Mouse (Mus musculus) lung, embryonic 14.5 days (tissue): Measurements from ENCODE around the gene Tbl3. TPM values are rescaled to one million over a fixed set of nuclear protein-coding genes. Genes with fewer than 3 reads are reported as not detected.
"Not testable (repeated sequence)": the region's sequence is repeated elsewhere in the genome, so short reads cannot be mapped to it uniquely, and the experiment has no call there.

Source experiments
- ATAC-seq: fragments of 200-750 bp; cut with Nextera tagmentation; 2 replicates; pipeline ENCODE4 v1.8.0; 2017; ENCODE audit warnings: mild to moderate bottlenecking, moderate TSS enrichment, moderate library complexity; ENCODE audit not compliant: insufficient read depth
- DNase-seq: peaks from one replicate; pipeline ENCODE4 v3.0.0-alpha.2; 2015
- H3K27ac ChIP-seq: fragments of 300-500 bp; sonication (generic); 2 replicates; pipeline ENCODE4 v1.5.1; 2014; ENCODE audit warnings: low read depth, mild to moderate bottlenecking, moderate library complexity
- H3K27me3 ChIP-seq: fragments of 300-500 bp; sonication (generic); 2 replicates; pipeline ENCODE4 v1.6.1; 2014; ENCODE audit warnings: low read length, control low read depth; ENCODE audit not compliant: insufficient read depth
- H3K36me3 ChIP-seq: fragments of 300-500 bp; sonication (generic); 2 replicates; pipeline ENCODE4 v1.6.1; 2014; ENCODE audit warnings: control low read depth; ENCODE audit not compliant: insufficient read depth
- H3K4me1 ChIP-seq: fragments of 300-500 bp; sonication (generic); 2 replicates; pipeline ENCODE4 v1.6.1; 2014; ENCODE audit warnings: antibody characterized with exemption, control low read depth; ENCODE audit not compliant: insufficient read depth
- H3K4me2 ChIP-seq: fragments of 300-500 bp; sonication (generic); 2 replicates; pipeline ENCODE4 v1.6.1; 2014; ENCODE audit warnings: mild to moderate bottlenecking
- H3K4me3 ChIP-seq: fragments of 300-500 bp; sonication (generic); 2 replicates; pipeline ENCODE4 v1.5.1; 2014; ENCODE audit warnings: low read depth, low read length
- H3K9ac ChIP-seq: fragments of 300-500 bp; sonication (generic); 2 replicates; pipeline ENCODE4 v1.6.1; 2014
- H3K9me3 ChIP-seq: fragments of 300-500 bp; sonication (generic); 2 replicates; pipeline ENCODE4 v1.6.1; 2016; ENCODE audit warnings: low read depth, low read length, control low read depth
- CTCF ChIP-seq: IDR thresholded peaks from 2 replicates; pipeline ENCODE4 v1.5.1; 2016; ENCODE audit warnings: antibody characterized with exemption, low read depth
- WGBS: fragments of 180-500 bp; shearing (Covaris S2); extraction: QIAGEN DNeasy Blood & Tissue Kit; methylation state at CpG from one replicate; pipeline ENCODE4 v1.1.7; 2014; 5-methylcytosine and 5-hydroxymethylcytosine counted together
- polyA plus RNA-seq: library from polyadenylated mRNA; unstranded; fragments of >200 nt; fragmentation: Nextera tagmentation; extraction: Ambion mirVana; gene quantifications from 2 replicates; pipeline ENCODE4 v1.2.1, GENCODE M21; 2014

The Tbl3 gene
- polyA plus RNA-seq, 1 experiment from 2014 or later = 112 TPM

DNA sequence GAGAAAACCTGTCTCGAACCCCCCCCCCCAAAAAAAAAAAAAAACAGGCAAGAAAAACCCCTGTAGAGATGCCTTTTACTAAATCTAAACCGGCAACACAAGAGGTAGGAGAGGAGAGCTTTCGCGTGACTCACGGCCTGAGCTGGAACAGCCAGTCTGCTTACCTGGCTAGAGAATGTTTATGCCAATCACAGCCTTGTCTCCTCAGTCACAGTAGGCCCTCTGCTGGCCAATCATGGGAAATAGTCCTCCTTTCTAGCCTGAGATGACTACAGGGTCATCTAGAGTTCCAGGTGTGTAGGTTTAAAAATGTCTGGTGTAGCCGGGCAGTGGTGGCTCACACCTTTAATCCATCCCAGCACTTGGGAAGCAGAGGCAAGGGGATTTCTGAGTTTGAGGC is 40.0 kb downstream of the Tbl3 start:
- peak; percentile 71 for DNase-seq
- no peak overlapping the region for H3K4me2 ChIP-seq
- H3K36me3 ChIP-seq = no peaks in the 10 kb centered on the region
- 21% methylated on average over 6 of the region's 6 CpGs for WGBS
- no peak overlapping the region for H3K4me3 ChIP-seq
- TF ChIP-seq CTCF = peak; percentile 79
- H3K9me3 ChIP-seq = no peaks in the 10 kb centered on the region
- H3K4me1 ChIP-seq = peaks cover 22% of the 10 kb centered on the region
- H3K9ac ChIP-seq = no peak overlapping the region
- no peak overlapping the region for H3K27ac ChIP-seq
- no peaks in the 10 kb centered on the region for H3K27me3 ChIP-seq
- ATAC-seq = no peak

DNA sequence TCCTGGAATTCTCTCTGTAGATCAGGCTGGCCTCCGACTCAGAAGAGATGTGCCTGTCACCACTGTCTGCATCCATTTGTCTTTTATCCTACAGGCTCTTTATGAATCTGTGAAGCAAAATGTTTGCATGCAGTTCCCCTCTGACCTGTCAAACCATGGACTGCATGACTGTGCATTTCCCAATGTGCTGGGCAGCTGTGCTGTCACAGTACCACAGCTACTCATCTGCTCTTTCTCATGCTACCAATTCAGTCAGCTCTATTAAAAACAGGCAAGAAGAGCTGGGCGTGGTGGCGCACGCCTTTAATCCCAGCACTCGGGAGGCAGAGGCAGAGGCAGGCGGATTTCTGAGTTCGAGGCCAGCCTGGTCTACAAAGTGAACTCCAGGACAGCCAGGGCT is 40.4 kb downstream of the Tbl3 start:
- not testable (repeated sequence) for DNase-seq, H3K27ac ChIP-seq, H3K27me3 ChIP-seq, H3K9ac ChIP-seq, H3K4me2 ChIP-seq, ATAC-seq, H3K4me3 ChIP-seq, H3K36me3 ChIP-seq, H3K9me3 ChIP-seq
- peaks cover 18% of the 10 kb centered on the region for H3K4me1 ChIP-seq
- WGBS = 66% methylated on average over 7 of the region's 7 CpGs

DNA sequence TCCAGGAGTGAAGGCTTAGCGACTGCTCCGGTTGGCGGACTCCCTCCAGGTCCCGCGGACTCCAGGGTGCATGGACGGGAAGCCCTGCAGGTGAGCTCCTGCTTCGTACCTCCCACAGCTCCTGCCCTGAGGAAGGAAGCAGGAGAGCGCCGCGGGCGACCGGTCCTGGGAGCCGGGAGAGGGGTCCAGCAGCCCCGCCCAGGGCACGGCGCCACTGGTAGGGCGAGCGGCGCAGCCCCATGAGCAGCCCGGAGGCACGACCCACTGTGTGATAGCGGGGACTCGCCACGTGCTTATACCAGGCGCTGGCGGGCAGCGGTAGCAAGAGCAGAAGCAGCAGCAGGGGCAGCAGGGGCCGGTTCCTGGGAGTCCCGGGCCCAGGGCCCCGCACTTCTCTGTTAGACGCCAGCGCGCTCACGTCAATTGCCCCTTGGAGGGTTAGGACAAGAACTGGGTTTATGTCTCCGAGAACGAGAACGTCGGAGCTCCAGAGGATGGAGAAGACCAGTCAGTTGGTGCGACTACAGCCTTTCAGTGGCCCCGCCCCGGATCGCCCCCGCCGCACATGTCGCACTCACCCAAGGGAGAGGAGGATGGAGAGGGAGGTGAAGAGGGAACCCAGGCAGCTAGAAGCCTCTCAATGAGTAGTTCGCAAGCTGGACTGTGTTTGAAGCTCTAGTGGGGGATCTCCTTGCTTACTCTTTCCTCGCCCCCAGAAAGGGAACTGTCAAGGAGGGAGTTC is 49.3 kb downstream of the Tbl3 start, which contains the start of gene Npw:
Npw (minus strand) TSS at position 441 of the 742 bp plus-strand sequence.
- no peaks in the 10 kb centered on the region for H3K36me3 ChIP-seq
- peaks cover 4% of the 10 kb centered on the region; the same call in 1 of the 2 replicates for H3K4me1 ChIP-seq
- DNase-seq (peak; percentile 40), ATAC-seq (peak; percentile 22; the same call in 1 of the 2 replicates)
- H3K9ac ChIP-seq = peak within 1 kb of the TSS; percentile 52
- peak within 1 kb of the TSS; percentile 42 for H3K4me3 ChIP-seq
- H3K27ac ChIP-seq = no peak within 1 kb of the TSS
- no peak for TF ChIP-seq CTCF
- H3K4me2 ChIP-seq = peak within 1 kb of the TSS; percentile 82
- peaks cover 42% of the 10 kb centered on the region for H3K27me3 ChIP-seq
- no peaks in the 10 kb centered on the region for H3K9me3 ChIP-seq
- WGBS = 1% methylated on average over 47 of the region's 47 CpGs

DNA sequence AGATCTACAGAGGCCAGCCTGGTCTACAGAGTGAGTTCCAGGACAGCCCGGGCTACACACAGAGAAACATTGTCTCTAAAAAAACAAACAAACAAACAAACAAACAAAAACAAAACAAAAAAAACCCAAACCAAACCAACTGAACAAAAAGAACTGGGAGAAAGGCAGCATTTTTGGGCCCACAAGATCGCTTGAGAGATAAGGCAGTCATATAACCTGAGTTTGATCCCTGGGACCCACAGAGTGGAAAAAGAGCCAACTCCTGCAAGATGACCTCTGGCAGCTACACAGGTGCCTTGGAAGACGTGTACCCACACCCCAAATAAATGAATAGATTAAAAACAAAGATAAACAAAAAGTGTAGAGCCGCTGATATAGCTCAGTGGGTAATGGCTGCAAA is 52.5 kb downstream of the Tbl3 start:
- Histone ChIP-seq H3K4me1 (peaks cover 8% of the 10 kb centered on the region; the same call in 1 of the 2 replicates), H3K36me3 (no peaks in the 10 kb centered on the region), H3K4me3 (no peak overlapping the region), H3K9me3 (no peaks in the 10 kb centered on the region), H3K27me3 (peaks cover 36% of the 10 kb centered on the region), H3K4me2 (no peak overlapping the region), H3K9ac (no peak overlapping the region), H3K27ac (no peak overlapping the region)
- WGBS = 65% methylated on average over 4 of the region's 4 CpGs
- DNase-seq (no peak), ATAC-seq (no peak)
- TF ChIP-seq CTCF = no peak

DNA sequence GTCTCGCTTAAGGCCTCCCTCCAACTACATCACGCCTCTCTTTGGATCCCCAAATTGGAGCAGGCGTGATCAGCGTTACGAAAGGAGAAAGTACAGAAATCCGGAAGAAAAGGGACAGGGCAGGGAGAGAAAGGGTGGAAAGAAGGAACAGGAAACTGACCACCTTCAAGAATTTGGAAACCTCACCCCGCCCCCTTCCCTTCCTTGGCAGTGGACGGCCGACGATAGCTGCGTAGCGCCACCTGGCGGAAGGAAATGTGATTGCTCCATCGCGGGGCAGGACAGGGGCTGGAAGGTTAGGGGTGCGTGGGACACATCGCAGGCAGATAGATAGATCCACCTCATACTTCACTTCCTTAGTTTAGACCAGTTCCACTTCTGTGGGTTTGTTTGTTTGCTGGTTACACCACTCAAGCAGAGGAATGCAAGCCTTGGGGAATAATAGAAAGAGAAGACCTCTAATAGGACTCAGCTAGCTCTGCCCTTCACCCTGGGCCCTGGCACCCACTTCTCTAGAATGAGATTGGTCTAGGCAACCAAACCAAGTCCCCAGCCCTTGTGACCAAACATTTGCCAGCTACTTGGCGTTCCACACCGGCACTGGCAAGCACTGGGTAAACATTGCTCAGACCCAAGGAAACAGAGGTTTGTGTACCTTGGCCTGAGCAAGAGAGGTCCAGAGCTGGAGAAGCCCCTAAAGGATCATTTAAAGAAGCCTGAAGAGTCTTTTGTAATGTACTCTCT is 53.3 kb downstream of the Tbl3 start:
- ATAC-seq (peak; percentile 48), DNase-seq (peak; percentile 94)
- TF ChIP-seq CTCF = peak; percentile 97
- Histone ChIP-seq H3K27ac (peak overlapping the region; percentile 69; the same call in 1 of the 2 replicates), H3K27me3 (peaks cover 27% of the 10 kb centered on the region), H3K36me3 (no peaks in the 10 kb centered on the region), H3K9ac (peak overlapping the region; percentile 34), H3K4me2 (peak overlapping the region; percentile 67), H3K4me3 (peak overlapping the region; percentile 28), H3K9me3 (no peaks in the 10 kb centered on the region), H3K4me1 (peaks cover 8% of the 10 kb centered on the region; the same call in 1 of the 2 replicates)
- WGBS = 3% methylated on average over 19 of the region's 19 CpGs

DNA sequence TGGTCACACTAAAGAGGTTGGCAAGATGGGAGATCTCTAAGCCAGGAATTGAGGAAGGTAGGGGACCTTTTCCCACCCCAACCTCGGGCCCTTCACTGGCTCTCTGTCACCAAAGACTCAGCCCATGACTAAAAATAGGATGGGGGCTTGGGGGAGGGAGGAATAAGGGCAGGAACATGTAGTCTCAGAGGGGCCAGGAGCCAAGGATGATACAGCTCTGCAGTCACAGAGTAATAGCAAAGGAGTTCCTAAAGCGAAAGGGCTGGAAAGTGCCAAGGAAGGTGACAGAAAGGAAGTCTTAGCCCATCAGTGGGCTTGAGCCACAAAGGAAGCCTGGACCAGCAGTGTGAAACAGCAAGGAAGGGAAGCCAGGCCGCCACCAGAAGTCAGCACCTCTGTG is 55.6 kb downstream of the Tbl3 start:
- no peak for DNase-seq
- H3K27ac ChIP-seq = no peak overlapping the region
- no peaks in the 10 kb centered on the region for H3K36me3 ChIP-seq
- no peak for TF ChIP-seq CTCF
- no peak for ATAC-seq
- H3K27me3 ChIP-seq = peaks cover 4% of the 10 kb centered on the region; the same call in 1 of the 2 replicates
- no peaks in the 10 kb centered on the region for H3K9me3 ChIP-seq
- WGBS = 68% methylated on average over 3 of the region's 3 CpGs
- no peak overlapping the region for H3K9ac ChIP-seq
- peaks cover 9% of the 10 kb centered on the region; the same call in 1 of the 2 replicates for H3K4me1 ChIP-seq
- no peak overlapping the region for H3K4me3 ChIP-seq
- no peak overlapping the region for H3K4me2 ChIP-seq

DNA sequence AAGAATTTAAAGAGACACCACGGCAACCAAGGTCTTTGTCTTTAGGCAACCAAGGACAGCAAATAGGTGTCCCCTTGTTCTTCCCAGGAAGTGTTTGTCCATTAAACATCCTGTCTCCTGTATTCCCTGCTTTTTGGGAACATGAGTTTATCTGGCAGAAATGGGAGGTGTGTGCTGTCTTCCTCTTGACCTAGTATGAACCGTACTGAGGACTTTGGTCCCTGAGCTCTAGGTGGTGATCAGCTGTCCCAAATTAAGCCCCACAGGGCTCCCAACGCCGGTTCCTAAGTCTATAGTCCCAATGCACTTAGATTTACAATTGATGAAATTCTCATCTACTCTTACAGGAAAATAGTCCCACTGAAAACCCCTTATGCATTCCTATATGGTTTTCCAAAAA is 56.7 kb downstream of the Tbl3 start:
- Histone ChIP-seq H3K4me3 (no peak overlapping the region), H3K36me3 (0 out of 2 replicates have a peak, but pooled peaks cover 2% of the 10 kb centered on the region), H3K4me2 (peak overlapping the region; percentile 99), H3K9me3 (no peaks in the 10 kb centered on the region), H3K27ac (no peak overlapping the region), H3K4me1 (peaks cover 9% of the 10 kb centered on the region; the same call in 1 of the 2 replicates), H3K9ac (no peak overlapping the region), H3K27me3 (no peaks in the 10 kb centered on the region)
- DNase-seq = no peak
- no peak for TF ChIP-seq CTCF
- WGBS = 69% methylated on average over 4 of the region's 4 CpGs
- ATAC-seq = no peak
